ENCODE assay signal across 28 mouse cellular contexts in genomic region chr19:11015998-11016397, GRCm38 (mm10). TPM values are rescaled to one million over a fixed set of nuclear protein-coding genes. Genes with fewer than 3 reads are reported as not detected.
"Had no signal": no experiment of that assay in that cellular context is flagged by ENCODE, and none has a peak within 500 bp of the region (broad histone marks: within the 10 kb centered on the region; RNA-seq: fewer than 3 reads in every experiment).

No protein-coding gene starts in this region.

- H3K4me1 ChIP-seq: liver, embryonic 15.5 days; lung, embryonic 15.5 days; midbrain, embryonic 10.5 days; midbrain, embryonic 12.5 days; neural tube, embryonic 13.5 days; neural tube, embryonic 15.5 days; stomach, embryonic 15.5 days had no signal

- H3K27ac ChIP-seq: liver, embryonic 15.5 days; lung, embryonic 15.5 days; macrophage; midbrain, embryonic 10.5 days; midbrain, embryonic 12.5 days; neural tube, embryonic 13.5 days; neural tube, embryonic 15.5 days; stomach, embryonic 15.5 days; stomach, postnatal 0 days had no signal

- H3K9me3 ChIP-seq: liver, embryonic 15.5 days; lung, embryonic 15.5 days; midbrain, embryonic 10.5 days; midbrain, embryonic 12.5 days; neural tube, embryonic 13.5 days; neural tube, embryonic 15.5 days; stomach, embryonic 15.5 days had no signal

- ATAC-seq: lung, postnatal 0 days; midbrain, embryonic 16.5 days had no signal

- H3K4me2 ChIP-seq: liver, embryonic 15.5 days; lung, embryonic 15.5 days; midbrain, embryonic 12.5 days; neural tube, embryonic 13.5 days; neural tube, embryonic 15.5 days; stomach, embryonic 15.5 days had no signal

- H3K36me3 ChIP-seq: liver, embryonic 15.5 days; lung, embryonic 15.5 days; midbrain, embryonic 10.5 days; midbrain, embryonic 12.5 days; neural tube, embryonic 13.5 days; neural tube, embryonic 15.5 days; stomach, embryonic 15.5 days had no signal

- DNase-seq: liver, postnatal 0 days; lung, adult 2 months; lung, postnatal 14 days; lung, postnatal 36 days; midbrain, embryonic 14.5 days; retina, postnatal 1 day; right cerebral cortex, adult 18-20 months; right cerebral cortex, postnatal 25 days; right cerebral cortex, postnatal 4 days; thymus, postnatal 14 days; thymus, postnatal 36 days had no signal

- H3K4me3 ChIP-seq: liver, embryonic 15.5 days; lung, embryonic 15.5 days; midbrain, embryonic 10.5 days; midbrain, embryonic 12.5 days; myocyte; neural tube, embryonic 13.5 days; neural tube, embryonic 15.5 days; stomach, embryonic 15.5 days had no signal

- H3K27me3 ChIP-seq: liver, embryonic 15.5 days; lung, embryonic 15.5 days; midbrain, embryonic 12.5 days; neural tube, embryonic 13.5 days; neural tube, embryonic 15.5 days; stomach, embryonic 15.5 days had no signal

- H3K9ac ChIP-seq: liver, embryonic 15.5 days; liver, postnatal 0 days; lung, embryonic 15.5 days; midbrain, embryonic 12.5 days; neural tube, embryonic 13.5 days; neural tube, embryonic 15.5 days; stomach, embryonic 15.5 days had no signal

RNA-seq across cellular contexts. Expression of gene Ms4a18, which starts 1.8 kb away (rescaled TPM):
- total RNA-seq: megakaryocyte progenitor cell, adult 5-6 weeks; megakaryocyte-erythroid progenitor cell, adult 5-6 weeks had no signal
- polyA plus RNA-seq: liver, postnatal 0 days; lung, adult 2 months; lung, embryonic 15.5 days; lung, postnatal 0 days; macrophage; midbrain, embryonic 10.5 days; midbrain, embryonic 12.5 days; midbrain, embryonic 14.5 days; midbrain, embryonic 16.5 days; neural tube, embryonic 11.5 days; neural tube, embryonic 13.5 days; neural tube, embryonic 15.5 days; spleen, adult 2 months; stomach, postnatal 0 days; thymus, postnatal 0 days had no signal

RNA-seq across cellular contexts. Expression of gene Ms4a15, which starts 22.9 kb away (rescaled TPM):
- total RNA-seq: megakaryocyte progenitor cell, adult 5-6 weeks; megakaryocyte-erythroid progenitor cell, adult 5-6 weeks had no signal
- polyA plus RNA-seq: liver, embryonic 15.5 days; liver, postnatal 0 days; macrophage; midbrain, embryonic 10.5 days; midbrain, embryonic 12.5 days; midbrain, embryonic 14.5 days; midbrain, embryonic 16.5 days; myocyte; neural tube, embryonic 11.5 days; neural tube, embryonic 13.5 days; neural tube, embryonic 15.5 days; stomach, postnatal 0 days; thymus, postnatal 0 days had no signal

RNA-seq across cellular contexts. Expression of gene Ms4a10, which starts 41.5 kb away (rescaled TPM):
- total RNA-seq: megakaryocyte progenitor cell, adult 5-6 weeks; megakaryocyte-erythroid progenitor cell, adult 5-6 weeks had no signal
- polyA plus RNA-seq: liver, embryonic 15.5 days; liver, postnatal 0 days; lung, adult 2 months; lung, embryonic 15.5 days; lung, postnatal 0 days; macrophage; midbrain, embryonic 10.5 days; midbrain, embryonic 12.5 days; midbrain, embryonic 14.5 days; midbrain, embryonic 16.5 days; neural tube, embryonic 11.5 days; neural tube, embryonic 13.5 days; neural tube, embryonic 15.5 days; spleen, adult 2 months; stomach, postnatal 0 days had no signal
